Mouse (Mus musculus) spleen, adult 2 months (tissue): ENCODE results near the gene Stk40. TPM values are rescaled to one million over a fixed set of nuclear protein-coding genes. Genes with fewer than 3 reads are reported as not detected.

ENCODE experiments used
- DNase-seq, 2 experiments: peaks; one replicate each; pipeline versions ENCODE4 v3.0.0 to v3.0.0-alpha.2; 2012 to 2021; ENCODE audit warnings: low spot score in 2 of 2, low read depth in 1 of 2
- H3K27ac ChIP-seq: fragments of 200-500 bp; 2 replicates; pipeline ENCODE4 v1.5.1; 2012; ENCODE audit warnings: low read length, inconsistent platforms; ENCODE audit not compliant: insufficient read depth
- H3K27me3 ChIP-seq: fragments of 200-500 bp; 2 replicates; pipeline ENCODE4 v1.6.1; 2012; ENCODE audit warnings: mild to moderate bottlenecking, moderate library complexity, low read length, inconsistent platforms; ENCODE audit not compliant: control insufficient read depth, insufficient read depth
- H3K36me3 ChIP-seq: fragments of 200-500 bp; 2 replicates; pipeline ENCODE4 v1.6.1; 2012; ENCODE audit warnings: mild to moderate bottlenecking, low read length, inconsistent platforms; ENCODE audit not compliant: control insufficient read depth, insufficient read depth
- H3K4me1 ChIP-seq: fragments of 200-500 bp; 2 replicates; pipeline ENCODE4 v1.6.1; 2011; ENCODE audit warnings: inconsistent platforms; ENCODE audit not compliant: control insufficient read depth, insufficient read depth, insufficient read length
- H3K4me3 ChIP-seq: fragments of 200-500 bp; 2 replicates; pipeline ENCODE4 v1.5.1; 2011; ENCODE audit warnings: mild to moderate bottlenecking, inconsistent platforms; ENCODE audit not compliant: insufficient read depth, insufficient read length; ENCODE audit errors: extremely low read depth
- CTCF ChIP-seq: fragments of 200-500 bp; IDR thresholded peaks from 2 replicates; pipeline ENCODE4 v1.5.1; 2011; ENCODE audit warnings: mild to moderate bottlenecking, inconsistent platforms; ENCODE audit not compliant: insufficient read depth, insufficient read length, insufficient replicate concordance; ENCODE audit errors: extremely low read depth
- POLR2A ChIP-seq: fragments of 200-500 bp; IDR thresholded peaks from 2 replicates; pipeline ENCODE4 v1.6.1; 2011; ENCODE audit warnings: low read depth, low read length, inconsistent platforms
- WGBS: fragments of 180-500 bp; shearing (Covaris S2); methylation state at CpG from one replicate; pipeline ENCODE4 v1.1.7; 2018; 5-methylcytosine and 5-hydroxymethylcytosine counted together
- polyA plus RNA-seq: library from polyadenylated mRNA; depleted of rRNA; stranded (reverse); fragments of >200 nt; gene quantifications from 2 replicates; pipeline ENCODE4 v1.2.3, GENCODE M21; 2012

The Stk40 gene
- polyA plus RNA-seq, 1 experiment: 19.4 TPM

- H3K27me3 ChIP-seq: no peaks in the 10 kb centered on the region
- no peak for DNase-seq
- H3K36me3 ChIP-seq: peaks cover 34% of the 10 kb centered on the region
- no peak overlapping the region for H3K27ac ChIP-seq
- no peak overlapping the region for H3K4me3 ChIP-seq
- WGBS: 77% methylated on average over 4 of the region's 4 CpGs
- no peaks in the 10 kb centered on the region for H3K4me1 ChIP-seq
- TF ChIP-seq POLR2A (no peak), CTCF (no peak)
Measured at GRCm38 (mm10) chr4:126137773-126138172, 34.0 kb downstream of the Stk40 start.

- no peak for TF ChIP-seq CTCF
- no peak for TF ChIP-seq POLR2A
- WGBS: 84% methylated on average over 5 of the region's 5 CpGs
- no peak overlapping the region for H3K27ac ChIP-seq
- no peaks in the 10 kb centered on the region for H3K27me3 ChIP-seq
- H3K4me3 ChIP-seq: no peak overlapping the region
- peaks cover 26% of the 10 kb centered on the region for H3K36me3 ChIP-seq
- no peak for DNase-seq
- no peaks in the 10 kb centered on the region for H3K4me1 ChIP-seq
Measured at GRCm38 (mm10) chr4:126141021-126141420, 37.3 kb downstream of the Stk40 start.

DNA sequence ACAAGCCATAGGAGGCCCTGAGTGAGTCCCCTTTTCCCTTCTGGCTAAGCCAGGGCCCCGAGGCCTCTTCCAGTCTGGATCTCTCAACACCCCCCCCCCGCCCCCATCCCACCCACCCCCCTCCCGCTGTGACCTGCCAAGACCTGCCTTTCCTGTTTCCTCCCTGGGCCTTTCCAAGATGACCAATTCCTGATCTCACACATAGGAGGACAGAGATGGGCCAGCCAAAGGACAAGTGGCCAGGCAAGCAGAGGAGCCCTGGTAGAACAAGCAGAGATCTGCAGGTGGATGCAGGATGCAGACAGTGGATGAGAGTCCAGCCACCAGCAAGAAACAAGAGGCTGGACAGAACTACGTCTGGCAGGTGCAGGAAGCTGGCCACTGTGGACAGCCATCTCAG, 41.6 kb downstream of the Stk40 start:
- Histone ChIP-seq H3K4me3 (no peak overlapping the region), H3K4me1 (peaks cover 6% of the 10 kb centered on the region; the same call in 1 of the 2 replicates), H3K27ac (no peak overlapping the region), H3K36me3 (0 out of 2 replicates have a peak, but pooled peaks cover under 1% of the 10 kb centered on the region), H3K27me3 (no peaks in the 10 kb centered on the region)
- 84% methylated on average over 4 of the region's 4 CpGs for WGBS
- no peak for DNase-seq
- no peak for TF ChIP-seq CTCF
- TF ChIP-seq POLR2A: no peak

GRCm38 (mm10) chr4:126146974-126147532, 43.3 kb downstream of the Stk40 start:
- Histone ChIP-seq H3K27me3 (no peaks in the 10 kb centered on the region), H3K4me1 (peaks cover 6% of the 10 kb centered on the region; the same call in 1 of the 2 replicates), H3K4me3 (no peak overlapping the region), H3K36me3 (no peaks in the 10 kb centered on the region), H3K27ac (no peak overlapping the region)
- WGBS: 83% methylated on average over 9 of the region's 9 CpGs
- DNase-seq: no peak
- TF ChIP-seq POLR2A: no peak
- TF ChIP-seq CTCF: no peak

DNA sequence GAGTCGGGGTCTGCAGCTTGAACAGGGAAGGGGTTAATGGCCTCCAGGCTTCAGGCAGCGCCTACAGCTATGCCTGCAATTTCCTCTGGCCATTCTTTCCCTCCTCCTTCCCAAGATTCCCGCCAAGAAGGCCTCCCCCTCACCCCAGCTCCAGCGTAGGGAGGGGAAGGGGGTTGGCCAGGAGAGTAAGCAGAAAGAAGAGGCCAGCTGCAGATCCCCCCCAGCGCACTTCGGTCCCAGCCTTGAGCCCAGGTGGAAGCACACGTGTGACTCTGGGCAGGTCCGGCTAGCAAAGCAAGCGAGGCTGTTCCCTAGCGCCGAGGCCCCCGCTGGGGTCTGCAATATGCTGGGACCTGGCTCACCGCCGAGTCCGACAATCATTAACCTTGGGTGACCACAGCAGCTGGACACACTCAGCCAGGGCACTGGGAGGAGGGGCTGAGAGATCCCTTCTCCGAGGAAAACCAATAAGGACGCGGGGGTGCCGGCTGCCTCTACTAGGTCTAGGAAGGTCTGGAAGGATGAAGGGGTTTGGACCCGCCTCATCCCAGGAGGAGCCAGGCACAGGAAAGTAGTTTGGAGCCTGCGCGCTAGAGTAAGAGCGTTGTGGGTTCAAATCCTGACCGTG, 43.9 kb downstream of the Stk40 start, which contains the start of gene Eva1b:
Eva1b (plus strand) TSS at position 212 of the 628 bp plus-strand sequence.
- no peaks in the 10 kb centered on the region for H3K27me3 ChIP-seq
- peak in 1 of 2 experiments; percentile 16 for DNase-seq
- no peaks in the 10 kb centered on the region for H3K36me3 ChIP-seq
- H3K4me3 ChIP-seq: peak within 1 kb of the TSS; percentile 61
- TF ChIP-seq POLR2A (no peak), CTCF (no peak)
- WGBS: 57% methylated on average over 23 of the region's 24 CpGs
- H3K27ac ChIP-seq: peak within 1 kb of the TSS; percentile 59
- H3K4me1 ChIP-seq: peaks cover 6% of the 10 kb centered on the region; the same call in 1 of the 2 replicates

GRCm38 (mm10) chr4:126148161-126148961, 44.6 kb downstream of the Stk40 start:
- Histone ChIP-seq H3K4me1 (peaks cover 6% of the 10 kb centered on the region; the same call in 1 of the 2 replicates), H3K4me3 (peak overlapping the region; percentile 61), H3K36me3 (no peaks in the 10 kb centered on the region), H3K27ac (peak overlapping the region; percentile 59), H3K27me3 (no peaks in the 10 kb centered on the region)
- no peak for TF ChIP-seq CTCF
- no peak for TF ChIP-seq POLR2A
- 3% methylated on average over 61 of the region's 67 CpGs for WGBS
- peak in 1 of 2 experiments; percentile 54 for DNase-seq

GRCm38 (mm10) chr4:126149041-126149676, 45.4 kb downstream of the Stk40 start:
- DNase-seq: no peak
- Histone ChIP-seq H3K27ac (peak overlapping the region; percentile 59), H3K36me3 (no peaks in the 10 kb centered on the region), H3K27me3 (no peaks in the 10 kb centered on the region), H3K4me3 (peak overlapping the region; percentile 61), H3K4me1 (peaks cover 6% of the 10 kb centered on the region; the same call in 1 of the 2 replicates)
- TF ChIP-seq CTCF (no peak), POLR2A (no peak)
- WGBS: 76% methylated on average over 42 of the region's 42 CpGs
